Mouse (Mus musculus) olfactory bulb, adult 2 months (tissue): ENCODE data around the gene Vkorc1.

ENCODE experiments used
- CTCF ChIP-seq: fragments of 200-500 bp; IDR thresholded peaks from 2 replicates; pipeline ENCODE4 v1.5.1; 2012; ENCODE audit warnings: low read depth, mild to moderate bottlenecking, low read length, moderate library complexity; ENCODE audit not compliant: insufficient read depth
- POLR2A ChIP-seq: fragments of 200-500 bp; IDR thresholded peaks from 2 replicates; pipeline ENCODE4 v1.6.1; 2012; ENCODE audit warnings: mild to moderate bottlenecking, low read depth, low read length, moderate library complexity; ENCODE audit not compliant: insufficient read depth

GRCm38 (mm10) chr7:127850906-127851305 is 44.5 kb downstream of the Vkorc1 start:
- TF ChIP-seq CTCF, result no peak
- no peak for TF ChIP-seq POLR2A
